Mouse (Mus musculus) E14TG2a.4 (cell line): ENCODE data around the gene Agr3.

Experiments
- CTCF ChIP-seq: conservative IDR thresholded peaks from 2 replicates; pipeline ENCODE4 v1.5.1; 2014; ENCODE audit warnings: low read length
- NANOG ChIP-seq: IDR thresholded peaks from 2 replicates; pipeline ENCODE4 v1.6.1; 2014; ENCODE audit warnings: borderline replicate concordance, low read length, mixed read lengths
- POU5F1 ChIP-seq: IDR thresholded peaks from 2 replicates; pipeline ENCODE4 v1.6.1; 2014; ENCODE audit warnings: low read length, borderline replicate concordance

GRCm38 (mm10) chr12:35966768-35967141, 41.3 kb downstream of the Agr3 start:
- TF ChIP-seq CTCF (no peak), POU5F1 (no peak), NANOG (no peak)
